Comparison of ENCODE assay signal across 8 mouse cellular contexts in genomic region chr12:69198164-69198535, GRCm38 (mm10). TPM values are rescaled to one million over a fixed set of nuclear protein-coding genes. Genes with fewer than 3 reads are reported as not detected.
DNase-seq lines count a peak whose midpoint lies in the region; ATAC-seq and TF ChIP-seq lines count a peak whose summit lies in the region.

Gene Dnaaf2 (minus strand): TSS chr12:69198429.

- H3K9ac ChIP-seq in intestine, embryonic 14.5 days (ENCODE audit: low read length), result peak within 1 kb of the TSS; percentile 84

- intact Hi-C loops in gastrocnemius, postnatal 14 days (cut with DNase I; ENCODE audit: low total_unique reads), result no loop called here
- intact Hi-C loops in left cerebral cortex, postnatal 10 days (cut with DNase I), result loop anchor here (5.0 to 10.0 kb wide), 2 partner anchors 99 to 387 kb away; partner anchors contain the start of genes Klhdc2 and Vcpkmt

- H3K36me3 ChIP-seq in spleen, adult 2 months (ENCODE audit: control insufficient read depth, insufficient read depth, low read length), result peaks cover 7% of the 10 kb centered on the region
- H3K36me3 ChIP-seq in intestine, embryonic 14.5 days (ENCODE audit: control insufficient read depth, insufficient read depth, low read length), result peaks cover 31% of the 10 kb centered on the region

- H3K27me3 ChIP-seq in spleen, adult 2 months (ENCODE audit: control insufficient read depth, insufficient read depth, low read length), result no peaks in the 10 kb centered on the region
- no peaks in the 10 kb centered on the region for H3K27me3 ChIP-seq in intestine, embryonic 14.5 days (replicated peaks; ENCODE audit: control insufficient read depth, insufficient read depth, low read length)

- peak within 1 kb of the TSS; percentile 86 for H3K27ac ChIP-seq in spleen, adult 2 months (ENCODE audit: insufficient read depth, low read length)
- peak within 1 kb of the TSS; percentile 97 for H3K27ac ChIP-seq in cortical plate, adult 2 months (ENCODE audit: insufficient read depth, low read length)
- H3K27ac ChIP-seq in intestine, embryonic 14.5 days (ENCODE audit: low read depth), result peak within 1 kb of the TSS; percentile 78

- ATAC-seq in intestine, embryonic 14.5 days (replicated peaks; ENCODE audit: low FRiP score, low TSS enrichment, low read depth), result peak; percentile 50
- peak; percentile 34 for ATAC-seq in megakaryocyte, adult 5-6 weeks (ENCODE audit: poor library complexity, severe bottlenecking)

- peak within 1 kb of the TSS; percentile 86 for H3K4me3 ChIP-seq in spleen, adult 2 months (ENCODE audit: extremely low read depth, insufficient read depth, insufficient read length)
- peak within 1 kb of the TSS; percentile 96 for H3K4me3 ChIP-seq in cortical plate, adult 2 months (ENCODE audit: insufficient read depth, low read length)
- peak within 1 kb of the TSS; percentile 98 for H3K4me3 ChIP-seq in intestine, embryonic 14.5 days (ENCODE audit: low read depth, low read length)

- peak within 1 kb of the TSS; percentile 86 for H3K4me2 ChIP-seq in intestine, embryonic 14.5 days (ENCODE audit: low read length)

- WGBS in spleen, adult 2 months, result 2% methylated on average over 18 of the region's 18 CpGs
- WGBS in intestine, embryonic 14.5 days, result under 1% methylated on average over 18 of the region's 18 CpGs

- no peak for TF ChIP-seq POLR2A in spleen, adult 2 months (IDR thresholded peaks at IDR 0.05; ENCODE audit: low read depth, low read length)
- TF ChIP-seq POLR2A in cortical plate, adult 2 months (IDR thresholded peaks at IDR 0.05; ENCODE audit: extremely low read depth, insufficient read depth, low read length), result no peak

- no peaks in the 10 kb centered on the region for H3K9me3 ChIP-seq in intestine, embryonic 14.5 days (ENCODE audit: control insufficient read depth, low read length)

- peak in 1 of 2 experiments; percentile 42 for DNase-seq in spleen, adult 2 months (ENCODE audit: low read depth in 1 of 2, low spot score in 2 of 2)
- DNase-seq in spleen, adult 12 weeks (ENCODE audit: low spot score), result no peak
- DNase-seq in gastrocnemius, postnatal 14 days, result peak; percentile 56
- DNase-seq in intestine, embryonic 14.5 days (ENCODE audit: low spot score), result peak; percentile 91
- peak; percentile 59 to 83 for DNase-seq in left cerebral cortex, postnatal 10 days (ENCODE audit: extremely low spot score in 1 of 2, low spot score in 2 of 2)
- peak; percentile 74 to 75 for DNase-seq in right cerebral cortex, adult 2 months (ENCODE audit: low spot score in 2 of 2)

- no peak for TF ChIP-seq CTCF in spleen, adult 2 months (IDR thresholded peaks at IDR 0.05; ENCODE audit: extremely low read depth, insufficient read depth, insufficient read length, insufficient replicate concordance)
- no peak for TF ChIP-seq CTCF in cortical plate, adult 2 months (IDR thresholded peaks at IDR 0.05; ENCODE audit: extremely low read depth, insufficient read depth, low read length)

- H3K4me1 ChIP-seq in spleen, adult 2 months (ENCODE audit: control insufficient read depth, insufficient read depth, insufficient read length), result peaks cover 2% of the 10 kb centered on the region; the same call in 1 of the 2 replicates
- no peaks in the 10 kb centered on the region; the same call in 1 of the 2 replicates for H3K4me1 ChIP-seq in cortical plate, adult 2 months (ENCODE audit: control insufficient read depth, insufficient read depth, low read length)
- peaks cover 4% of the 10 kb centered on the region; the same call in 1 of the 2 replicates for H3K4me1 ChIP-seq in intestine, embryonic 14.5 days (replicated peaks; ENCODE audit: control insufficient read depth, insufficient read depth, low read length)

RNA-seq across cellular contexts. Expression of gene Dnaaf2, which starts in this region (rescaled TPM):
- 1.4 and 1.5 TPM in 2 replicates for polyA plus RNA-seq in spleen, adult 2 months (2012; rRNA removed)
- 2.2 and 3.1 TPM in 2 replicates for polyA plus RNA-seq in cortical plate, adult 2 months (2012; rRNA removed)
- total RNA-seq in gastrocnemius, postnatal 14 days (2021), result under 1 TPM; 0.24 to 0.66 TPM
- 8.1 and 8.7 TPM in 2 replicates for polyA plus RNA-seq in intestine, embryonic 14.5 days (2014; fragmentation: Nextera tagmentation; extraction: Ambion mirVana)
- 1 to 10 TPM; 1.9 to 2.8 TPM for total RNA-seq in left cerebral cortex, postnatal 10 days (2021)
- total RNA-seq in megakaryocyte, adult 5-6 weeks (2015), result 3.7 and 4.4 TPM in 2 replicates
- total RNA-seq in megakaryocyte, adult 5-6 weeks (2017), result 3.5 and 7.2 TPM in 2 replicates

Comparison
In these comparisons a context has a peak if more than half of its experiments do, and no peak if none do; other contexts are left out.
1. Peak in DNase-seq in gastrocnemius, postnatal 14 days; RNA of the gene not detected or under 1 TPM.